In the genomic region with DNA sequence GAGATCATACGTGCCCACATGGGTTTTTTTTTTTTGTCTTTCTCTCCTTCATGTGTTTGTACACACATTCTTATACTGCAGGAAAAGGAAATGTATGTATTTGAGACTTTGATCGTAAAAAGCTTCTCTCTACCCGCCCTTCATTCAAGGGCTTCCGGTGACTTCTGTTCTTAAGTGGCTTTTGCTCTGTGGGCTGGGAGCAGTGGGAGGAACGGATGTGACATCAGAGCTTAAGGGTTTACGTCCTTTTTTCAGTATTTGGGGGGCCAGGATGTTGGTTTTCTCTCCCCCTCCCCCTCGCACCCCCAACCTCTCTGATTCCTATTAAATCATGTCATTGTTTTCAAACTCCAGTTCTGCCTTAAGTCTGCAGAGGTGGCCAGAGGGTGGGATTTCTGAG, we compare ENCODE assay signal across 13 mouse cellular contexts.
DNase-seq lines count a peak whose midpoint lies in the region; ATAC-seq and TF ChIP-seq lines count a peak whose summit lies in the region.
"Had no signal": no experiment of that assay in that cellular context is flagged by ENCODE, and none has a peak within 500 bp of the region (broad histone marks: within the 10 kb centered on the region; RNA-seq: fewer than 3 reads in every experiment).

No protein-coding gene starts in this region.

- TF ChIP-seq CTCF in spleen, adult 2 months (IDR thresholded peaks at IDR 0.05; ENCODE audit: extremely low read depth, insufficient read depth, insufficient read length, insufficient replicate concordance) = no peak

- H3K27ac ChIP-seq in spleen, adult 2 months (ENCODE audit: insufficient read depth, low read length) = peak overlapping the region; percentile 51
- H3K27ac ChIP-seq in liver, embryonic 11.5 days (ENCODE audit: low read depth, low read length) = no peak overlapping the region
- H3K27ac ChIP-seq: heart, adult 2 months; intestine, embryonic 15.5 days; layer of hippocampus, adult 2 months; stomach, embryonic 15.5 days had no signal

- no peak for TF ChIP-seq POLR2A in spleen, adult 2 months (IDR thresholded peaks at IDR 0.05; ENCODE audit: low read depth, low read length)

- H3K27me3 ChIP-seq in spleen, adult 2 months (ENCODE audit: control insufficient read depth, insufficient read depth, low read length) = no peaks in the 10 kb centered on the region
- no peaks in the 10 kb centered on the region for H3K27me3 ChIP-seq in liver, embryonic 11.5 days (replicated peaks; ENCODE audit: control insufficient read depth, insufficient read depth, low read length)
- H3K27me3 ChIP-seq: intestine, embryonic 15.5 days; stomach, embryonic 15.5 days had no signal

- H3K4me1 ChIP-seq in spleen, adult 2 months (ENCODE audit: control insufficient read depth, insufficient read depth, insufficient read length) = no peaks in the 10 kb centered on the region; the same call in 1 of the 2 replicates
- no peaks in the 10 kb centered on the region for H3K4me1 ChIP-seq in liver, embryonic 11.5 days (replicated peaks; ENCODE audit: control insufficient read depth, insufficient read depth, low read length)
- H3K4me1 ChIP-seq: stomach, embryonic 15.5 days had no signal

- 9% methylated on average over 7 of the region's 7 CpGs for WGBS in spleen, adult 2 months
- 81% methylated on average over 7 of the region's 7 CpGs for WGBS in liver, embryonic 11.5 days

- no peak overlapping the region for H3K4me3 ChIP-seq in spleen, adult 2 months (ENCODE audit: extremely low read depth, insufficient read depth, insufficient read length)
- H3K4me3 ChIP-seq in liver, embryonic 11.5 days (ENCODE audit: low read depth, low read length) = no peak overlapping the region
- H3K4me3 ChIP-seq: erythroblast, embryonic 14.5 days; heart, adult 2 months; intestine, embryonic 15.5 days; layer of hippocampus, adult 2 months; stomach, embryonic 15.5 days had no signal

- ATAC-seq in granulocyte monocyte progenitor cell, adult 5-6 weeks (replicated peaks; ENCODE audit: poor library complexity, severe bottlenecking) = peak; percentile 44; the same call in 1 of the 2 replicates
- ATAC-seq in liver, embryonic 11.5 days (replicated peaks; ENCODE audit: low FRiP score) = no peak
- ATAC-seq: intestine, embryonic 15.5 days had no signal

- H3K36me3 ChIP-seq in spleen, adult 2 months (ENCODE audit: control insufficient read depth, insufficient read depth, low read length) = no peaks in the 10 kb centered on the region
- peaks cover 7% of the 10 kb centered on the region for H3K36me3 ChIP-seq in liver, embryonic 11.5 days (ENCODE audit: control insufficient read depth, insufficient read depth, low read length)

- no peak overlapping the region for H3K9ac ChIP-seq in liver, embryonic 11.5 days (ENCODE audit: low read depth, low read length)
- H3K9ac ChIP-seq: intestine, embryonic 15.5 days; stomach, embryonic 15.5 days had no signal

- peak in 1 of 2 experiments; percentile 69 for DNase-seq in spleen, adult 2 months (ENCODE audit: low read depth in 1 of 2, low spot score in 2 of 2)
- no peak for DNase-seq in spleen, postnatal 4 days (ENCODE audit: low spot score in 2 of 2)
- peak; percentile 91 for DNase-seq in naive thymus-derived CD4-positive, alpha-beta T cell, adult 2 months (ENCODE audit: low read depth)
- peak; percentile 62 for DNase-seq in thymus, postnatal 4 days
- DNase-seq in liver, embryonic 11.5 days (ENCODE audit: low spot score) = no peak
- no peak for DNase-seq in gastrocnemius, postnatal 25 days
- DNase-seq: cerebellum, adult 18-20 months; heart, adult 2 months had no signal

- no peaks in the 10 kb centered on the region for H3K9me3 ChIP-seq in liver, embryonic 11.5 days (ENCODE audit: control insufficient read depth, low read length)
- H3K9me3 ChIP-seq: intestine, embryonic 15.5 days; stomach, embryonic 15.5 days had no signal

- H3K4me2 ChIP-seq in liver, embryonic 11.5 days = no peak overlapping the region
- H3K4me2 ChIP-seq: intestine, embryonic 15.5 days; stomach, embryonic 15.5 days had no signal

Comparison
In these comparisons a context has a peak if more than half of its experiments do, and no peak if none do; other contexts are left out.
1. DNase-seq: peak in naive thymus-derived CD4-positive, alpha-beta T cell, adult 2 months (single experiment) and thymus, postnatal 4 days (single experiment); none in spleen, postnatal 4 days (0 of 2), liver, embryonic 11.5 days (single experiment) and gastrocnemius, postnatal 25 days (single experiment).